Mouse (Mus musculus) midbrain, embryonic 11.5 days (tissue): ENCODE measurements around the gene Tmc7. TPM values are rescaled to one million over a fixed set of nuclear protein-coding genes. Genes with fewer than 3 reads are reported as not detected.

ENCODE experiments used
- ATAC-seq: fragments of 200-750 bp; cut with Nextera tagmentation; 2 replicates; pipeline ENCODE4 v1.8.0; 2017; ENCODE audit warnings: moderate TSS enrichment, moderate library complexity; ENCODE audit not compliant: low FRiP score
- DNase-seq: peaks from one replicate; pipeline ENCODE4 v3.0.0; 2015; ENCODE audit warnings: low spot score; ENCODE audit errors: missing footprints
- H3K27ac ChIP-seq: fragments of 300-500 bp; sonication (generic); 2 replicates; pipeline ENCODE4 v1.5.1; 2014; ENCODE audit warnings: low read depth, low read length
- H3K27me3 ChIP-seq: fragments of 300-500 bp; sonication (generic); 2 replicates; pipeline ENCODE4 v1.6.1; 2014; ENCODE audit warnings: mild to moderate bottlenecking, low read length, moderate library complexity, mixed read lengths; ENCODE audit not compliant: control insufficient read depth, insufficient read depth
- H3K36me3 ChIP-seq: fragments of 300-500 bp; sonication (generic); 2 replicates; pipeline ENCODE4 v1.6.1; 2014; ENCODE audit warnings: mild to moderate bottlenecking, low read length, moderate library complexity, mixed read lengths; ENCODE audit not compliant: control insufficient read depth, insufficient read depth
- H3K4me1 ChIP-seq: fragments of 300-500 bp; sonication (generic); 2 replicates; pipeline ENCODE4 v1.6.1; 2014; ENCODE audit warnings: low read length; ENCODE audit not compliant: control insufficient read depth, insufficient read depth
- H3K4me2 ChIP-seq: fragments of 300-500 bp; sonication (generic); 2 replicates; pipeline ENCODE4 v1.6.1; 2014; ENCODE audit warnings: mild to moderate bottlenecking, moderate library complexity
- H3K4me3 ChIP-seq: fragments of 300-500 bp; sonication (generic); 2 replicates; pipeline ENCODE4 v1.5.1; 2014; ENCODE audit warnings: low read depth, low read length
- H3K9ac ChIP-seq: fragments of 300-500 bp; sonication (generic); 2 replicates; pipeline ENCODE4 v1.6.1; 2014; ENCODE audit warnings: low read length
- H3K9me3 ChIP-seq: fragments of 300-500 bp; sonication (generic); 2 replicates; pipeline ENCODE4 v1.6.1; 2016; ENCODE audit warnings: low read length; ENCODE audit not compliant: control insufficient read depth
- WGBS: fragments of 180-500 bp; shearing (Covaris S2); extraction: QIAGEN DNeasy Blood & Tissue Kit; methylation state at CpG from one replicate; pipeline ENCODE4 v1.1.7; 2014; 5-methylcytosine and 5-hydroxymethylcytosine counted together
- polyA plus RNA-seq: library from polyadenylated mRNA; unstranded; fragments of >200 nt; fragmentation: Nextera tagmentation; extraction: Ambion mirVana; gene quantifications from 2 replicates; pipeline ENCODE4 v1.2.1, GENCODE M21; 2014

Tmc7 gene
- polyA plus RNA-seq, 1 experiment from 2014 or later, result 9.8 TPM

- Histone ChIP-seq H3K9me3 (no peaks in the 10 kb centered on the region), H3K27ac (peak overlapping the region; percentile 96), H3K27me3 (peaks cover 6% of the 10 kb centered on the region; the same call in 1 of the 2 replicates), H3K4me1 (peaks cover 27% of the 10 kb centered on the region), H3K9ac (peak overlapping the region; percentile 41), H3K36me3 (no peaks in the 10 kb centered on the region), H3K4me3 (0 out of 2 replicates have a peak overlapping the region, but pooled peaks have one; percentile 10), H3K4me2 (peak overlapping the region; percentile 35)
- 3% methylated on average over 9 of the region's 9 CpGs for WGBS
- DNase-seq (peak; percentile 98), ATAC-seq (peak; percentile 93)
Observed at GRCm38 (mm10) chr7:118593567-118594407, 9.3 kb upstream of the Tmc7 start.

DNA sequence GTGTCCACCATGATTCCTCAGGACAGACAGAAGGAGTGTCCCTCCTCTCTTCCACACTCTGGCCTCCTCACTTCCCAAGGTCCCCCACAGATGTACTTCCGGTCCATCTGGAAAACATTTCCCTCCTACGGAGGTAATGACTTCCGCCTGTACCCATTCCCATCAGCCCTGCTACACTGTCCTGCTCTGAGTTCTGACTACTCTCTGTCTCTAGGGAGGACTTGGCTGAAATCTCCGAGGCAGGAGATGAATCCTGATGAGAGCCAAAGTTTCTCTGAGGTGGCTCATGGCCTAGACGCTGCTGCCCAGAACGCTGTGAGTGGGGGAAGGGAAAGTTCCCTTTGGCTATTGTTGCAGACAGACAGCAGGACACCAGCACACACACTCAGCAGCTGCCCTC is 7.6 kb upstream of the Tmc7 start:
- Histone ChIP-seq H3K27ac (peak overlapping the region; percentile 4; the same call in 1 of the 2 replicates), H3K4me2 (no peak overlapping the region), H3K4me1 (peaks cover 24% of the 10 kb centered on the region), H3K27me3 (no peaks in the 10 kb centered on the region; the same call in 1 of the 2 replicates), H3K36me3 (no peaks in the 10 kb centered on the region), H3K9me3 (no peaks in the 10 kb centered on the region), H3K4me3 (no peak overlapping the region), H3K9ac (peak overlapping the region; percentile 33; the same call in 1 of the 2 replicates)
- DNase-seq (no peak), ATAC-seq (no peak)
- WGBS, result 44% methylated on average over 6 of the region's 6 CpGs

DNA sequence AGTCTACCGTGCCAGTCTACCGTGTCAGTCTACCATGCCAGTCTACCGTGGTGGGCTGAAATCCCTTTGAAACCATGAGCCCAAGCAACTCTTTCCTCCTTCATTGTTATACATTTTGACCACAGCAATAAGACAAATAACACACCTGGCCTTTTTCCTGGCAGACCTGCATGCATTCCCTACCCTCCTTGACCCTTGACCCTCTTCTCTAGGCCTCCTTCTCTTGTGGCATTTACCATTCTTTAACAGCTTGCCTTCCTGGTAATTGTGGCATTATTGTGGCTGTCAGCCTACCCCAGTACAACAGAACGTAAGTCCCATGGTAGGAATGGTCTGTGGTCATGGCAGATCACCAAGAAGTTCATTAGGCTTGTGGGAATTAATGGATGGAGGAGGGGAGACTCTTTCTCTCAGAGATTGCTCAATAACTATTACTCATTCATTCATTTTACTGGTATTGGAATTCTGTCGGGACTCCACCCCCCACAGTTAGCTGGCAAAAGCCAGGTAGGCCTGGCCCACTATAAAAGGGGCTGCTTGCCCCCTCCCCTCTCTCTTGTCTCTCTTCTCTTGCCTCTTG is 6.3 kb upstream of the Tmc7 start:
- no peak for ATAC-seq
- Histone ChIP-seq H3K27ac (no peak overlapping the region), H3K4me1 (peaks cover 22% of the 10 kb centered on the region), H3K9ac (no peak overlapping the region), H3K4me2 (no peak overlapping the region), H3K4me3 (no peak overlapping the region), H3K36me3 (no peaks in the 10 kb centered on the region), H3K27me3 (no peaks in the 10 kb centered on the region), H3K9me3 (no peaks in the 10 kb centered on the region)
- DNase-seq, result no peak
- WGBS, result 91% methylated on average over 5 of the region's 5 CpGs

- H3K36me3 ChIP-seq, result no peaks in the 10 kb centered on the region
- peaks cover 3% of the 10 kb centered on the region; the same call in 1 of the 2 replicates for H3K4me1 ChIP-seq
- no peak overlapping the region for H3K4me3 ChIP-seq
- no peak for ATAC-seq
- no peaks in the 10 kb centered on the region for H3K9me3 ChIP-seq
- no peak overlapping the region for H3K4me2 ChIP-seq
- 85% methylated on average over 6 of the region's 6 CpGs for WGBS
- no peak overlapping the region for H3K27ac ChIP-seq
- no peak overlapping the region for H3K9ac ChIP-seq
- DNase-seq, result no peak
- H3K27me3 ChIP-seq, result no peaks in the 10 kb centered on the region
Observed at GRCm38 (mm10) chr7:118585856-118586255, 1.3 kb upstream of the Tmc7 start.

DNA sequence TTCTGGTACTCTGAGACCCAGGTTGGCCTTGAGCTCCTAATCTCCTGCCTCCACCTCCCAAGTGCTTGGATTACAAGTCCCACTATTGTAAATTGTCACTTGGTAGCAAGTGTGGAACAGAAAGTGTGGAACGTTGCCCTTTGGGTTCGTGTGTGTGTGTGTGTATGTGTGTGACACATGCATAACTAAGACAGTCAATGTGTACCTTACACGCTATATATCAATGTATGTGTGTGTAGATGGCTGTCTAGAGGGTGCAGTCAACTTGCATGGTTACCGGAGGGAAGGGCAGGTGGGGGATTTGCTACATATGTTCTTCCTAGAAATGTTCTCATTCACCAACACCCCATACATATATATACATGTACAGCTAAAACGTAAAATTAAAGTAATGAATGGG is 390 bp upstream of the Tmc7 start:
- DNase-seq (no peak), ATAC-seq (no peak)
- H3K9me3 ChIP-seq, result no peaks in the 10 kb centered on the region
- peak overlapping the region; percentile 64; the same call in 1 of the 2 replicates for H3K4me3 ChIP-seq
- H3K27ac ChIP-seq, result no peak overlapping the region
- peaks cover 3% of the 10 kb centered on the region; the same call in 1 of the 2 replicates for H3K4me1 ChIP-seq
- no peak overlapping the region for H3K9ac ChIP-seq
- WGBS, result 71% methylated on average over 5 of the region's 5 CpGs
- no peaks in the 10 kb centered on the region for H3K27me3 ChIP-seq
- H3K4me2 ChIP-seq, result peak overlapping the region; percentile 93
- H3K36me3 ChIP-seq, result no peaks in the 10 kb centered on the region

- H3K9ac ChIP-seq, result peak overlapping the region; percentile 88
- H3K4me2 ChIP-seq, result peak overlapping the region; percentile 93
- H3K4me1 ChIP-seq, result peaks cover 3% of the 10 kb centered on the region; the same call in 1 of the 2 replicates
- no peaks in the 10 kb centered on the region for H3K36me3 ChIP-seq
- no peaks in the 10 kb centered on the region for H3K27me3 ChIP-seq
- ATAC-seq (no peak), DNase-seq (no peak)
- H3K9me3 ChIP-seq, result no peaks in the 10 kb centered on the region
- 24% methylated on average over 7 of the region's 7 CpGs for WGBS
- no peak overlapping the region for H3K27ac ChIP-seq
- H3K4me3 ChIP-seq, result peak overlapping the region; percentile 64
Observed at GRCm38 (mm10) chr7:118583821-118584220, 715 bp downstream of the Tmc7 start.

- no peak overlapping the region for H3K4me3 ChIP-seq
Observed at GRCm38 (mm10) chr7:118579938-118580337, 4.6 kb downstream of the Tmc7 start.

DNA sequence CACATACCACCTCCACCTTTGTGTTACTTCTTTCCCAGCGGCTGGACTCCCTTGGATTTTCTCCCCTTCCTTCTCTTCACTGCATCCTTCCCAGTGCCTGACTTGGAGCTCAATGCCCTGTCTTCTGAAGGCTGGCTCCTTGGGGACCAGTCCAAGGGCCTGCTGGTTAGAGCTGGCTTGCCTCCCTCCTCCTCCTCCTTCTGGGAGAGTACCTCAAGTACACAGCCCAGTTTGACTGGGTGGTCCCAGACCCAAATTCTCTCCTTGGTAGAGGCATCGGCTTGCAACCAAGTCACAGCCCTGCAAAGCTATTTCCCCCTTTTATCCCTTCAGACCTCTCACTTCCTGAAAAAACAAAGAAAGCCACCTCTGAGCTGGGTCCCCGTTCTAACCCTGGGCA is 6.3 kb downstream of the Tmc7 start:
- WGBS, result 67% methylated on average over 3 of the region's 3 CpGs
- no peak for DNase-seq
- Histone ChIP-seq H3K9me3 (no peaks in the 10 kb centered on the region), H3K36me3 (no peaks in the 10 kb centered on the region), H3K27ac (no peak overlapping the region; the same call in 1 of the 2 replicates), H3K27me3 (no peaks in the 10 kb centered on the region), H3K4me3 (no peak overlapping the region), H3K9ac (no peak overlapping the region), H3K4me1 (no peaks in the 10 kb centered on the region), H3K4me2 (no peak overlapping the region)
- ATAC-seq, result no peak

More at GRCm38 (mm10) chr7:118579938-118580337, 4.6 kb downstream of the Tmc7 start:
- Histone ChIP-seq H3K27me3 (no peaks in the 10 kb centered on the region), H3K9ac (no peak overlapping the region), H3K4me1 (peaks cover 3% of the 10 kb centered on the region; the same call in 1 of the 2 replicates), H3K27ac (no peak overlapping the region), H3K36me3 (no peaks in the 10 kb centered on the region), H3K9me3 (no peaks in the 10 kb centered on the region), H3K4me2 (no peak overlapping the region)
- ATAC-seq (no peak), DNase-seq (no peak)
- 74% methylated on average over 2 of the region's 2 CpGs for WGBS

DNA sequence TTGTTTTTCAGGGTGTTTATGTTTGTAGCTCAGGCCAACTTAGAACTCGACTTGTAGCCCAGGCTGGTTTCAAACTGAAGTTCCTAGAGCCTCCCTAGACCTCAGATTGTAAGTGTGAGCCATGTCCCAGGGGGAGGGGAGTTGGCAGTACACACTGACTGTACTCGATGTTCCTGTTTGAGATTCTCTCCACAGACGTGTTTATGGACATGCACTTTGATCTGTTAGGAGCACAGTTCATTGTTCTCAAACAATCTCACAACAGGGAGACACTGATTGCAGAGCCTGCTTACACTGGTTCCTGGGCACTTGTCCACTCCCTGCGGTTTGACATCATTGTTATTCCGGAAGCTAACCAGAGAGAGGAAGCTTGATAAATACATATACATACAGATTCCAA is 12.5 kb downstream of the Tmc7 start:
- Histone ChIP-seq H3K4me1 (peaks cover 5% of the 10 kb centered on the region; the same call in 1 of the 2 replicates), H3K27ac (no peak overlapping the region), H3K9ac (no peak overlapping the region), H3K27me3 (no peaks in the 10 kb centered on the region), H3K4me2 (no peak overlapping the region), H3K36me3 (no peaks in the 10 kb centered on the region), H3K9me3 (no peaks in the 10 kb centered on the region), H3K4me3 (no peak overlapping the region)
- no peak for DNase-seq
- 63% methylated on average over 5 of the region's 5 CpGs for WGBS
- ATAC-seq, result no peak
